Mouse (Mus musculus): ENCODE measurements around the gene Ubr4. TPM values are rescaled to one million over a fixed set of nuclear protein-coding genes. Genes with fewer than 3 reads are reported as not detected.

Gene Ubr4
- total RNA-seq (2021), result 100 to 1,000 TPM; 162 to 164 TPM
- long read RNA-seq, full-length matches to known transcripts, result 1 of 35 reads
- long read RNA-seq, partial matches to known transcripts, result 26 of 35 reads
- long read RNA-seq, other reads (novel, unspliced or antisense), result 8 of 35 reads

GRCm38 (mm10) chr4:139351931-139352711, at the start of gene Ubr4, which contains the start of the genes Mrto4 and Emc1:
Gene Ubr4, plus strand, starts transcription at chr4:139352609.
Gene Mrto4, minus strand, starts transcription at chr4:139352576.
Gene Emc1, plus strand, starts transcription at chr4:139352587.
- peak; percentile 82 to 89 for DNase-seq (ENCODE audit: low spot score in 2 of 2)

- DNase-seq (ENCODE audit: low spot score in 2 of 2), result no peak
Observed at GRCm38 (mm10) chr4:139305521-139305920, 46.9 kb upstream of the Ubr4 start.

GRCm38 (mm10) chr4:139307916-139308315, 44.5 kb upstream of the Ubr4 start:
- no peak for DNase-seq (ENCODE audit: low spot score in 2 of 2)

GRCm38 (mm10) chr4:139309651-139310050, 42.8 kb upstream of the Ubr4 start:
- DNase-seq (ENCODE audit: low spot score in 2 of 2), result no peak

- DNase-seq (ENCODE audit: low spot score in 2 of 2), result peak; percentile 94 to 99
Observed at GRCm38 (mm10) chr4:139310171-139310898, 42.1 kb upstream of the Ubr4 start, which contains the start of the genes Pqlc2 and Akr7a5. Gene Pqlc2, minus strand, starts transcription at chr4:139310708. Gene Akr7a5, plus strand, starts transcription at chr4:139310744.

- DNase-seq (ENCODE audit: low spot score in 2 of 2), result no peak
Observed at GRCm38 (mm10) chr4:139310899-139311701, 41.3 kb upstream of the Ubr4 start.

- DNase-seq (ENCODE audit: low spot score in 2 of 2), result no peak
Observed at GRCm38 (mm10) chr4:139311707-139312106, 40.7 kb upstream of the Ubr4 start.

- DNase-seq (ENCODE audit: low spot score in 2 of 2), result no peak
Observed at GRCm38 (mm10) chr4:139312632-139313031, 39.8 kb upstream of the Ubr4 start.

GRCm38 (mm10) chr4:139318449-139318848, 34.0 kb upstream of the Ubr4 start:
- no peak for DNase-seq (ENCODE audit: low spot score in 2 of 2)

GRCm38 (mm10) chr4:139319740-139320139, 32.7 kb upstream of the Ubr4 start:
- no peak for DNase-seq (ENCODE audit: low spot score in 2 of 2)

GRCm38 (mm10) chr4:139330605-139331004, 21.8 kb upstream of the Ubr4 start:
- DNase-seq (ENCODE audit: low spot score in 2 of 2), result peak in 1 of 2 experiments; percentile 26

- DNase-seq (ENCODE audit: low spot score in 2 of 2), result no peak
Observed at GRCm38 (mm10) chr4:139334631-139335295, 17.6 kb upstream of the Ubr4 start.

GRCm38 (mm10) chr4:139335507-139335906, 16.9 kb upstream of the Ubr4 start:
- DNase-seq (ENCODE audit: low spot score in 2 of 2), result no peak

GRCm38 (mm10) chr4:139336822-139337483, 15.5 kb upstream of the Ubr4 start:
- DNase-seq (ENCODE audit: low spot score in 2 of 2), result peak; percentile 16 to 61

GRCm38 (mm10) chr4:139338145-139338544, 14.3 kb upstream of the Ubr4 start:
- no peak for DNase-seq (ENCODE audit: low spot score in 2 of 2)

- no peak for DNase-seq (ENCODE audit: low spot score in 2 of 2)
Observed at GRCm38 (mm10) chr4:139340835-139341234, 11.6 kb upstream of the Ubr4 start.

- DNase-seq (ENCODE audit: low spot score in 2 of 2), result no peak
Observed at GRCm38 (mm10) chr4:139341556-139342233, 10.7 kb upstream of the Ubr4 start.

GRCm38 (mm10) chr4:139343718-139344117, 8.7 kb upstream of the Ubr4 start:
- peak; percentile 10 to 56 for DNase-seq (ENCODE audit: low spot score in 2 of 2)

- DNase-seq (ENCODE audit: low spot score in 2 of 2), result no peak
Observed at GRCm38 (mm10) chr4:139345416-139346019, 6.9 kb upstream of the Ubr4 start.

Measured in layer of hippocampus, adult 18-20 months (tissue).